Mouse (Mus musculus) C2C12 (cell line): Measurements from ENCODE around the gene Mon1a. TPM values are rescaled to one million over a fixed set of nuclear protein-coding genes. Genes with fewer than 3 reads are reported as not detected.
A peak's percentile ranks its signal among the peaks of the same experiment; 100 is the strongest.

Source experiments
- H3K27me3 ChIP-seq: one replicate; pipeline ENCODE4 v1.6.1; 2011; ENCODE audit not compliant: control insufficient read depth, insufficient read depth, insufficient read length
- H3K36me3 ChIP-seq: one replicate; pipeline ENCODE4 v1.6.1; 2011; ENCODE audit not compliant: control insufficient read depth, insufficient read depth
- H3K4me3 ChIP-seq: one replicate; pipeline ENCODE4 v1.5.1; 2011; ENCODE audit warnings: mild to moderate bottlenecking, control low read depth; ENCODE audit not compliant: poor library complexity, insufficient read depth, severe bottlenecking
- H3K79me2 ChIP-seq: one replicate; pipeline ENCODE4 v1.6.1; 2011; ENCODE audit not compliant: control insufficient read depth, insufficient read depth
- H3K79me3 ChIP-seq: one replicate; pipeline ENCODE4 v1.6.1; 2011; ENCODE audit warnings: low read depth, control low read depth
- H3ac ChIP-seq: one replicate; pipeline ENCODE3; 2011; ENCODE audit warnings: low read depth; ENCODE audit not compliant: control insufficient read depth, insufficient read length
- CEBPB ChIP-seq: IDR thresholded peaks from one replicate; pipeline ENCODE4 v1.6.1; 2011; ENCODE audit warnings: low read depth, mild to moderate bottlenecking, control low read depth, moderate library complexity
- CTCF ChIP-seq: IDR thresholded peaks from one replicate; pipeline ENCODE4 v1.5.1; 2011; ENCODE audit not compliant: control insufficient read depth, insufficient read depth, insufficient read length
- FOSL1 ChIP-seq: IDR thresholded peaks from one replicate; pipeline ENCODE4 v1.8.0; 2011; ENCODE audit warnings: mild to moderate bottlenecking, low read length; ENCODE audit not compliant: poor library complexity, insufficient read depth, severe bottlenecking
- MAX ChIP-seq: IDR thresholded peaks from one replicate; pipeline ENCODE4 v1.6.1; 2011; ENCODE audit warnings: mild to moderate bottlenecking, control low read depth
- MYOD1 ChIP-seq: IDR thresholded peaks from one replicate; pipeline ENCODE4 v1.6.1; 2011; ENCODE audit warnings: low read depth; ENCODE audit not compliant: control insufficient read depth, insufficient read length
- MYOG ChIP-seq: IDR thresholded peaks from one replicate; pipeline ENCODE4 v1.6.1; 2011; ENCODE audit not compliant: control insufficient read depth, insufficient read length; ENCODE audit errors: extremely low read depth
- USF1 ChIP-seq: IDR thresholded peaks from one replicate; pipeline ENCODE4 v1.6.1; 2011; ENCODE audit warnings: low read depth, mild to moderate bottlenecking, control low read depth, moderate library complexity
- polyA plus RNA-seq: library from polyadenylated mRNA; unstranded; fragments of >200 nt; fragmentation: generic; extraction: Trizol; gene quantifications from one replicate; pipeline ENCODE4 v1.2.1, GENCODE M21; 2012; ENCODE audit warnings: missing spikeins

The Mon1a gene
- polyA plus RNA-seq, 1 experiment, result 7.7 TPM

DNA sequence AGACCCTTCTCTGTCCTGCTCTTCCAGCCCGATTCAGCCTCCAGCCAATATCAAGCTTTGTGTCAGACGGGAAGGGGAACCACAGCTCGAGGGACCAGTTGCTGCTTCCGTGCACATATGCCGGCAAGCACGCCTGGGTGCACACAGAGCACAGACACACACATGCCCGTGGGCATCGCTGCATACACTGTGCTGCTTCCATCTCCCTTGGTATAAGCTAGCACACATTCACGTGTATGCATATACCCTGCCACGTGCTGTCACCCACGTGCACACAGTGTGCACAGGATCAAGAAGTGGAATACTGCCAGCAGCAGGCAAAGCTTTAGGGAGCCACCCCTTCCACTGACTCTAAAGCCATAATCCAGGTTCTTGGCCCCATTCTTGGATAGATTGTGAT, 46.2 kb downstream of the Mon1a start:
- no peaks in the 10 kb centered on the region for H3K79me2 ChIP-seq
- H3ac ChIP-seq, result no peak overlapping the region
- TF ChIP-seq MAX (no peak), CEBPB (no peak), MYOD1 (no peak), MYOG (no peak), CTCF (no peak), USF1 (no peak), FOSL1 (no peak)

DNA sequence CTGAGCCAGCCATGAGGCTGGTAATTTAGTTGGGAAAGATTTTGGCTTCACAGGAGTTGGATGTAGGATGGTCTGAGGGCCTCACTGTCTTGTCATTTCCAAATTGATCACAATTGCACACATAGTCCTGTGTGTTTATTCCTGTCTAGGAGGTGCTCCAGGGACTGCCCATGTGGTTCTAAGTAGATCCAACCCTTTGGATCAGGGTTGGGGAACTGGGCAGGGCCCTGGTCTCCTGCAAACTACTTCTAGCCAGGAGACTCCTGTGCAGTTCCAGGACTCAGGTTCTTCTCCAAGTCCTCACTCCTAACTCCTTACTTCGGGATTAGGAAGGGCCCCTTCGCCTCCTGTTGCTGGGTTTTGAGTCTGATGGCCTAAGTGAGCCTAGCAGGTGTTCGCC, 47.4 kb downstream of the Mon1a start, which contains the start of gene Camkv:
Gene Camkv (plus strand): TSS at position 301 of the 400 bp plus-strand sequence.
- no peak for TF ChIP-seq FOSL1
- TF ChIP-seq CTCF, result no peak
- TF ChIP-seq MAX, result no peak
- TF ChIP-seq MYOG, result no peak
- no peak for TF ChIP-seq MYOD1
- TF ChIP-seq USF1, result no peak
- no peak for TF ChIP-seq CEBPB
- Histone ChIP-seq H3K79me3 (no peaks in the 10 kb centered on the region), H3ac (no peak within 1 kb of the TSS), H3K79me2 (no peaks in the 10 kb centered on the region), H3K36me3 (no peaks in the 10 kb centered on the region), H3K27me3 (peaks cover 19% of the 10 kb centered on the region), H3K4me3 (no peak within 1 kb of the TSS)

More for the DNA sequence above, 46.2 kb downstream of the Mon1a start:
- no peak overlapping the region for H3K4me3 ChIP-seq
- H3K27me3 ChIP-seq, result peaks cover 22% of the 10 kb centered on the region
- H3K79me3 ChIP-seq, result no peaks in the 10 kb centered on the region
- H3K36me3 ChIP-seq, result no peaks in the 10 kb centered on the region

DNA sequence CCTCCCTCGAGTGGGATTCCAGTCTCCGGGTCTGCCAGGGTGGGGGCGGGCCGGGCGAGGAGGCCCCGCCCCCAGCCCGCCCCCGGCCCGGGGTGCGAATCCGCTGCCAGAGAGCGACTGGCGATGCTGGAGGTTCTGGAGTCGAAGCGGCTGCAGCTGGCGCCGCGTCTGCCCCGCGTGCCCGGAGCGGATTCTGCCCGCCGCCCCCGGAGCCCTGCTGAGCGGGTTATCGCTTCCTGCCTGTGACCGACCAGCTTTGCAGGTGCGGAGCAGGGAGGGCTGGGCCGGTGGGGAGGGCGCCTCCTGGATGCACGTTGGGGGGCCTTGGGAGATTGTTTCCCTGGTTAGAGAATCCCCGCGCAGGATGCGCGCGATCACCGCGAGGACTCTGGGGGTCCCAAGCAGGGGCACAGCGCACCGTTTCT, 47.9 kb downstream of the Mon1a start:
- no peaks in the 10 kb centered on the region for H3K79me2 ChIP-seq
- H3ac ChIP-seq, result no peak overlapping the region
- no peak overlapping the region for H3K4me3 ChIP-seq
- peaks cover 21% of the 10 kb centered on the region for H3K27me3 ChIP-seq
- TF ChIP-seq USF1 (no peak), CTCF (no peak), MYOG (no peak), FOSL1 (no peak), CEBPB (no peak), MAX (no peak), MYOD1 (no peak)
- H3K79me3 ChIP-seq, result no peaks in the 10 kb centered on the region
- no peaks in the 10 kb centered on the region for H3K36me3 ChIP-seq

- H3K4me3 ChIP-seq, result no peak overlapping the region
- no peaks in the 10 kb centered on the region for H3K36me3 ChIP-seq
- TF ChIP-seq MAX (no peak), MYOG (no peak), CEBPB (no peak), FOSL1 (no peak), MYOD1 (no peak), CTCF (no peak)
- H3K79me2 ChIP-seq, result no peaks in the 10 kb centered on the region
- H3K79me3 ChIP-seq, result no peaks in the 10 kb centered on the region
- peaks cover 24% of the 10 kb centered on the region for H3K27me3 ChIP-seq
- H3ac ChIP-seq, result no peak overlapping the region
These were observed 48.4 kb downstream of the Mon1a start for GRCm38 (mm10) chr9:107936215-107936822.

DNA sequence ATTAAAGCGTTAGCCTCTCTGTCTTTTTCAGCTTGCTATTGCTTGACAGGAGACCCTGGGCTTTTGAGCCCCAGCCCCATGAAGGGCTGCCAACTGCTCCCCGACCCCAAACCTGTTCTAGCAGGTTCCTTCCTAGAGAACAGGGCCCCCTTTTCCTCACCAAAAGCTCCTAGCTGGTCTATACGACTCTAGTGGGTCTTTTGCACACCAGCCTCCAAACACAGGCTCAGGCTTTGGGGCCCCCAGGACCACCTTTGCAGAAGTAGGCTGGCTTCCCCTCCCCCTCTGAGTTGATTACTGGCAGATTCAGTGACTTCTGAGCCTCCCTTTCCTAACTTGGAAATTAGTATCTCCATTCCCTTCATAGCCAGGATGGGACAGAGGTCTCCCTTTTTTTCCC, 48.9 kb downstream of the Mon1a start:
- peaks cover 24% of the 10 kb centered on the region for H3K27me3 ChIP-seq
- H3K4me3 ChIP-seq, result no peak overlapping the region
- H3ac ChIP-seq, result no peak overlapping the region
- no peaks in the 10 kb centered on the region for H3K36me3 ChIP-seq
- H3K79me2 ChIP-seq, result no peaks in the 10 kb centered on the region
- H3K79me3 ChIP-seq, result no peaks in the 10 kb centered on the region
- TF ChIP-seq CEBPB (no peak), MYOG (no peak), CTCF (no peak)

- Histone ChIP-seq H3K27me3 (no peaks in the 10 kb centered on the region), H3K79me2 (peaks cover 18% of the 10 kb centered on the region), H3K79me3 (peaks cover 9% of the 10 kb centered on the region), H3K4me3 (no peak overlapping the region), H3K36me3 (no peaks in the 10 kb centered on the region), H3ac (peak overlapping the region; percentile 37)
- TF ChIP-seq MYOD1 (no peak), CTCF (no peak), USF1 (no peak), MYOG (no peak), CEBPB (no peak), MAX (no peak), FOSL1 (no peak)
These were observed 59.6 kb downstream of the Mon1a start for GRCm38 (mm10) chr9:107947241-107948194.
